Mouse (Mus musculus): ENCODE measurements around the gene Snai3. TPM values are rescaled to one million over a fixed set of nuclear protein-coding genes. Genes with fewer than 3 reads are reported as not detected.

Gene Snai3
- polyA plus RNA-seq, 1 experiment from 2014 or later, result not detected

DNA sequence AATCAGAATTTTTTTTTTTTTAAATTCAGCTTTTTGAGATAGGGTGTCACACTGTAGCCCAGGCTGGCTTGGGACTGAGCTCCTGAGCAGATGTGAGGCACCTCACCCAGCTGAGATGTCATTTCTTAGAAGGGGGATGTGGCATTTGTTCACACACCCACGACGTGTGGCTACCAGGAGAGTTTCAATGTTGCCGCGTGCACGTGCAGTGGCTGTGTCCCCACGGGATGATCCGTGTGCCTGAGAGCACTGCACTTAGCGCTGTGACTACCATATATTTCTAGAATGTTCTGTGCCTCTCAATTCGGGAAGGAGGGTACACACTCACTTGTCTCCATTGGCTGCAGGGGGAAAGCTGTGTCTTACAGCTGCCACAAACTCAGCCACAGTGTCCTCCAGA is 24.4 kb downstream of the Snai3 start:
- no peak overlapping the region for H3K9ac ChIP-seq
- H3K4me3 ChIP-seq, result no peak overlapping the region
- H3K27ac ChIP-seq, result no peak overlapping the region
- H3K4me1 ChIP-seq, result peaks cover 15% of the 10 kb centered on the region
- H3K4me2 ChIP-seq (replicated peaks), result no peak overlapping the region
- ATAC-seq (ENCODE audit: low FRiP score), result no peak
- H3K9me3 ChIP-seq (replicated peaks), result 0 out of 2 replicates have a peak, but pooled peaks cover 4% of the 10 kb centered on the region
- no peaks in the 10 kb centered on the region for H3K27me3 ChIP-seq
- H3K36me3 ChIP-seq, result peaks cover 61% of the 10 kb centered on the region
- 96% methylated on average over 9 of the region's 9 CpGs for WGBS

DNA sequence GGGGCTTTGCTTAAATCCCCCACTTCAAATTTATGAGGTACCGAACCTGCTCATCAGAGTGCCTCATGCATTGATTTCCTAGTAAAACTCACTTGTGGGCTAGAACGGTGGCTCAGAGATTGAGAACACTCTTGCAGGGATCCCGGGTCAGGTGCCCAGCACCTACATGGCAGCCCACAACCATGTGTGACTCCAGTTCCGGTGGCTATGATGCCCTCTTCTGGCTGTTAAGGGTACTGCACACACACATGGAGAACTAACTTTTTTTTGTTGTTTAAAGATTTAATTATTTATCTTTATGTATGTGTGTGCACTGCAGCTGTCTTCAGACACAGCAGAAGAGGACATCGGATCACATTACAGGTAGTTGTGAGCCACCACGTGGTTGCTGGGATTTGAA is 25.2 kb downstream of the Snai3 start:
- ATAC-seq (ENCODE audit: low FRiP score), result no peak
- 90% methylated on average over 6 of the region's 6 CpGs for WGBS
- no peak overlapping the region for H3K9ac ChIP-seq
- H3K4me3 ChIP-seq, result no peak overlapping the region
- peaks cover 61% of the 10 kb centered on the region for H3K36me3 ChIP-seq
- H3K4me1 ChIP-seq, result peaks cover 15% of the 10 kb centered on the region
- 0 out of 2 replicates have a peak, but pooled peaks cover 4% of the 10 kb centered on the region for H3K9me3 ChIP-seq (replicated peaks)
- no peak overlapping the region for H3K27ac ChIP-seq
- no peaks in the 10 kb centered on the region for H3K27me3 ChIP-seq
- no peak overlapping the region for H3K4me2 ChIP-seq (replicated peaks)

DNA sequence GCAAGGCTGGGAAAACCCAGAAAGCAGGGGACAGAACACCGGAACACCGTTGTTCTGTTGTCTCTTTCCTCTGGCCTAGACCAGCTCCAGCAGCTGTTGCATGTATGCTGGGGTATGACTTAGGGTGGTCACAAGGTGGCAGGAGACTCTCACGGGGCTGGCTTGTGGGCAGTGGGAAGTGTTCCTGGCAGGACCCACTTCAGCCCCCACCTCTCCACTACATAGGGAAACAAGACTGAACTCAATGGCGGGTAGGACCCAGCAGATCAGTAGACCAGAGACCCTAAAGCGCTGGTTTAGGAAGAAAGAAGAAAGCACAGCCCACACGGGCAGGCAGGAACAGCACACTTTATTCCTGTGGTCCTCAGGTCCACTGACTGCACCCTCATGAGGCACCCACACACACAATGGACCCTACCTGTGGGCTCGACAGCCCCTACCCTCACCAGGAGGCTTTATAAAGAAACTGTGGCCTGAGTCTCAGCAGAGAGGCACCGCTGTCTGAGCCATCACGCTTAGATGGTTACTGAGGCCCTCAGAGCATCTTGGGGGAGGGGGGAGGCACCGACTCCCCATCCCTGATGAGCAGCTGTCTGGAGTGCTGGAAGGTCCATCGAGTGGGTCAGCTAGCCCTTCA is 27.1 kb downstream of the Snai3 start:
- Histone ChIP-seq H3K27ac (no peak overlapping the region), H3K4me3 (no peak overlapping the region), H3K36me3 (peaks cover 47% of the 10 kb centered on the region), H3K27me3 (no peaks in the 10 kb centered on the region), H3K9ac (0 out of 2 replicates have a peak overlapping the region, but pooled peaks have one; percentile 14), H3K4me1 (peaks cover 15% of the 10 kb centered on the region), H3K4me2 (replicated peaks) (no peak overlapping the region), H3K9me3 (replicated peaks) (0 out of 2 replicates have a peak, but pooled peaks cover 4% of the 10 kb centered on the region)
- 0 out of 2 replicates have a peak, but pooled peaks have one; percentile 18 for ATAC-seq (ENCODE audit: low FRiP score)
- 67% methylated on average over 11 of the region's 11 CpGs for WGBS

DNA sequence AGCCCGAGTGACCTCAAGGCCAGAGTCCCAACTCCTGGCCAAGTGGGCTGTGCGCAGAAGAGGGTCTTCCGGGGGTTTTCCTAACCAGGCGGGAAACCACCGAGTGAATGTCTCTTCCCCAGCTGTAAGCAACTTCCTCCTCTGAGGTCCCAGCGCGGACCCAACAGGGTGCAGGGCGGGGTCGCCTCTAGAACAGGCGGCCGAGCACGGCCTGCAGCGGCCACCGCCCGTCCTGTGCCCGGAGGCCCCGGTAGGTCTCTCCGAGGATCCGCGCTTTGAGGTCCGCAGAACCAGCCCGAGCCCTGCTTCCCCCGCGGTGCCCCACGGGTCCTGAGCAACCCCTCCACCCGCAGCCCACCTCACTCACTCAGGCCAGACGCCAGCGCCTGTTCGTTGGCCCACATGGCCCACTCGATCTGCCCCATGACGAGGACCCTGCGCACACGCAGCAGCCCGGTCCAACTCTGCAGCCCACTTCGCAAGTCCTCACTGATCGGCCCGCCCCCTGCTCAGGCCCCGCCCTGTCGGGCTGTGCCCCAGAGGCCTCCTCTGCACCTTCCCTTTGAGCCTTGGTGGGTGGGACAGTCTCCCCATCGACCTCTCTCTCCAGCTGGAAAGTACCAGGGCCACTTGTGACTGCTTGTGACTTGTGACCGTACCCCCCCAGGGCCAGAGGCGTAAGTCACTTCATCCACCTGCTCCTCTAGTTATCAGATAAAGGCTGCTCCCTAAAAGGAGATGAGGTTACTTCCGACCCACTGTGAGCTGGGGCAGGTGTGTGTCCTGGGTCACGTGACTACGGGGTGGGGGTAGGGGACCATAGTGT is 27.9 kb downstream of the Snai3 start, which contains the start of gene Cyba:
TSS of gene Cyba (minus strand) at position 488 of the 826 bp plus-strand sequence.
- Histone ChIP-seq H3K27me3 (no peaks in the 10 kb centered on the region), H3K9ac (peak within 1 kb of the TSS; percentile 50), H3K36me3 (peaks cover 40% of the 10 kb centered on the region), H3K27ac (no peak within 1 kb of the TSS; the same call in 1 of the 2 replicates), H3K9me3 (replicated peaks) (0 out of 2 replicates have a peak, but pooled peaks cover 4% of the 10 kb centered on the region), H3K4me3 (peak within 1 kb of the TSS; percentile 39), H3K4me1 (peaks cover 15% of the 10 kb centered on the region), H3K4me2 (replicated peaks) (peak within 1 kb of the TSS; percentile 74)
- 6% methylated on average over 42 of the region's 45 CpGs for WGBS
- ATAC-seq (ENCODE audit: low FRiP score), result peak; percentile 69

DNA sequence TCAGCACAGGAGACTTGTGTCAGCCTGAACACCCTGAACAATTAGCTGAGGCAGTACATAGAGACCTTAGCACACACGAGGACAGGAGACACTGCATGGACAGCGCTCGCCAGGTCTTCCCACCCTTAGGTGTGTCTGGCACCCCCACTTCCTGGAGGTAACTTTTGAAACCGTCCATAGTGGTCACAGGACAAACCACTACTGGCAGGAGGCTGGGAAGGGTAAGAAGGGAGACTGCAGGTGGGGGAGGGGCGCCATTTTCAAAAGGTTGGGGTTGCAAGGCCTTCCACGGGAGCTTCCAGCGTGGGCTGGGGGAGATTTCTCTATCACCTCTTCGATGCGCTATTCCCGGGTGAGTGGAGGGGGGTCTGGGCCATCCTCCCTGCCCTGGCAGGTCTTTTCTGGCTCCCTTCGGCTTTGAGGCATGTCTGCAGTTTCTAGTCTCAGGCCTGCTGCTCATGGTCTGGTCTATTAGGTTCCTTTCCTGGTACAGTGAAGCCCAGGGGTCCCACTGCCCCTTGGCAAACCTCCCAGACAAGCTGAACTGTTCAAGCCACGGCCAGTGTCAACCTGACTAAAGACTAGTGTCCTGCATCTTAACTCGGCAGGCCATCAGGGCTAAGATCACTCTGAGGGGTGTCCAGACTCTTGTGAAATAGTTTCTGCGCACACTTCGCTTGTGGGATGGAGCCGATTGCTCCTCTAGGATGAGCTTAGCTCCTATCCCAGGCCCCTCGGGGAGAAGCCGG is 28.7 kb downstream of the Snai3 start:
- H3K36me3 ChIP-seq, result peaks cover 32% of the 10 kb centered on the region
- no peak for ATAC-seq (ENCODE audit: low FRiP score)
- no peak overlapping the region; the same call in 1 of the 2 replicates for H3K27ac ChIP-seq

DNA sequence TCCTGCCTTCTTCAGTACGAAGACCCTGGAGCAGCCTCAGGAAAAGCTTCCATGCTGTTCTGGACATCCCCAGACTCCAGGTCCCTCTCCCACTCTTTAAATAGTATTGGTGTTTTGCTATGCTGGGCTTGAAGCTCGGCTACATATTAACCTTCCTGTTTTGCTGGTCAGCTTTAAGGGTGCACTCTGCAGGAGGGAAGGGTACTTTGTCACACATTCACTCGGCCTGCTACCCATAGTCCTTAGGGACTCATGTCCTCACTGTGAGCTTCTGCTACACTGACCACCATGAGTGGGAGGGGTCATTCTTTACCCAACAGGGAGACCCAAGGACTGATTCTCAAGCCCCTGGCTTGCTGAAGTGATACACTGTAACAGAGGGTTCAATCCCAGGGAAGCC is 29.9 kb downstream of the Snai3 start:
- Histone ChIP-seq H3K36me3 (peaks cover 19% of the 10 kb centered on the region), H3K4me1 (peaks cover 15% of the 10 kb centered on the region), H3K9me3 (replicated peaks) (0 out of 2 replicates have a peak, but pooled peaks cover 4% of the 10 kb centered on the region), H3K9ac (no peak overlapping the region), H3K27ac (no peak overlapping the region), H3K4me3 (no peak overlapping the region), H3K4me2 (replicated peaks) (no peak overlapping the region), H3K27me3 (no peaks in the 10 kb centered on the region)
- 71% methylated on average over 3 of the region's 3 CpGs for WGBS
- no peak for ATAC-seq (ENCODE audit: low FRiP score)

More for the DNA sequence above, 28.7 kb downstream of the Snai3 start:
- peaks cover 15% of the 10 kb centered on the region for H3K4me1 ChIP-seq
- peak overlapping the region; percentile 50 for H3K9ac ChIP-seq
- H3K4me2 ChIP-seq (replicated peaks), result peak overlapping the region; percentile 74
- WGBS, result 34% methylated on average over 18 of the region's 18 CpGs
- H3K9me3 ChIP-seq (replicated peaks), result 0 out of 2 replicates have a peak, but pooled peaks cover 4% of the 10 kb centered on the region
- H3K4me3 ChIP-seq, result peak overlapping the region; percentile 39
- H3K27me3 ChIP-seq, result no peaks in the 10 kb centered on the region

DNA sequence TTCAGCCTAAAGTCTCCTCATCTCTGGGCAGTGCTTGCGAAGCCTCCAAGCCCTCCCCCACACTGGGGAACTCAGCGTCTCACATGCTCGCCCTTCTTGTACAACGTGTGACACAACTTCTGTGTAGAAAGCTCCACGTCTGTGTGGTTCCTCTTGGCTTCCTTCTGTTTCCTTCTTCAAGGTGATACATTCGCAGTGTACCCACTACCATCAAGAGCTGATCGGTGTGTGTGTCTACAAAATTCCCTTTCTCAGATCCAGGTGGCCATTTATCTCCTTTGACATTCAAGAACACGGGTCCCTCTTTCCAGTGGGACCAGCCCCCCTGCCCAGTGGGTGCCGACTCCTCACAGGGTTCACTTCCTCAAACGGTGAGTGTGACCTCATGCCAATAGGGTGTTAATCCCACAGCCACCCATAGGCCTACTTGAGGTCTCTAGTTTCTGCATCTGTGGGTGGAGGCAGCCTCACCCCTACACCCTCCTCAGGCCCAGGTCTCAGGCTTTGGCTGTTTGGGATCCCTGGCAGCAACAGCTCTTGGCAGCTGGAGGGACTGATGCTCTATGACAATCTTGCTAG is 30.4 kb downstream of the Snai3 start:
- Histone ChIP-seq H3K27ac (no peak overlapping the region), H3K4me3 (no peak overlapping the region), H3K27me3 (no peaks in the 10 kb centered on the region), H3K4me2 (replicated peaks) (no peak overlapping the region), H3K36me3 (peaks cover 15% of the 10 kb centered on the region), H3K4me1 (peaks cover 15% of the 10 kb centered on the region), H3K9me3 (replicated peaks) (no peaks in the 10 kb centered on the region), H3K9ac (no peak overlapping the region)
- no peak for ATAC-seq (ENCODE audit: low FRiP score)
- WGBS, result 82% methylated on average over 10 of the region's 10 CpGs

DNA sequence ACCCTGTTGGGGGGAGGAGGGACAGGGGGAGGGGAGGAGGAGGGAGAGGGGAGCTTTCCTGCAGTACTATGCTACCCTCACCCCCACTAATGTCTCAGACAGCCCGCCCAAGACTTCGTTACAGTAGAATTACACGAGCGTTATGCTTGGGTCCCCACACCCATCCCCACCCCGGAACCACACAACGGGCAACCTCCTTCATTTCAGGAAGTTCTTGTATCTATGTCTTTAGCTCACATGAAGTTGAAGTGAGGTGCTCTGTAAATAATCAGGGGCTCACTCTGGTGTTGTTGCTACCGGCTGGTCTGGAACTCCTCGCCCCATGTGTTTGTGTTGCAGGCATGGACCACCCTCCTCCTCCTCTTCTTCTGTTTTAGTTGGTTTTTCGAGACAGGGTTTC is 32.4 kb downstream of the Snai3 start:
- no peak overlapping the region for H3K4me2 ChIP-seq (replicated peaks)
- H3K36me3 ChIP-seq, result no peaks in the 10 kb centered on the region
- H3K4me1 ChIP-seq, result peaks cover 15% of the 10 kb centered on the region
- no peak overlapping the region for H3K4me3 ChIP-seq
- H3K27ac ChIP-seq, result no peak overlapping the region
- H3K9me3 ChIP-seq (replicated peaks), result no peaks in the 10 kb centered on the region
- ATAC-seq (ENCODE audit: low FRiP score), result no peak
- H3K27me3 ChIP-seq, result no peaks in the 10 kb centered on the region
- 91% methylated on average over 9 of the region's 9 CpGs for WGBS
- H3K9ac ChIP-seq, result no peak overlapping the region

DNA sequence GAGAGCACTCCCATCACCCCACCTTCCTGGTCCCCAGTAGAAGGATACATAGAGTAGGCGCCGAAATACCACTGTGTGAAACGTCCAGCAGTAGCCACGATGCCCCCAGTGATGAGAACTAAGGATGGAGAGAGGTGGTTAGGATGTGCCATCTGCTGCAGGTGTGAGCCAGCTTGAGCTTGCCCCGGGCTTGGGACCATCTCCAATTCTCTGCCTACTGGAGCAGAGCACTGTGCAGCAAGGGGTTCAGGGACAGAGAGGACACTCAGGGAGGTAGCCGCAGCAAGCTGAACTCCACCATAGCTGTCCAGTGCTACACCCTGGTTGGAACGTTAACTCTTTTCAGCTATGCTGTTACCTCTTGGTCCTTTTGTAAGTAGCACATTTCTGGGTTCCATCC is 32.9 kb downstream of the Snai3 start:
- 94% methylated on average over 7 of the region's 7 CpGs for WGBS
- no peaks in the 10 kb centered on the region for H3K27me3 ChIP-seq
- no peak for ATAC-seq (ENCODE audit: low FRiP score)
- no peak overlapping the region for H3K4me2 ChIP-seq (replicated peaks)
- H3K9ac ChIP-seq, result no peak overlapping the region
- H3K9me3 ChIP-seq (replicated peaks), result no peaks in the 10 kb centered on the region
- H3K4me1 ChIP-seq, result peaks cover 11% of the 10 kb centered on the region
- no peak overlapping the region for H3K4me3 ChIP-seq
- no peak overlapping the region for H3K27ac ChIP-seq
- H3K36me3 ChIP-seq, result no peaks in the 10 kb centered on the region

DNA sequence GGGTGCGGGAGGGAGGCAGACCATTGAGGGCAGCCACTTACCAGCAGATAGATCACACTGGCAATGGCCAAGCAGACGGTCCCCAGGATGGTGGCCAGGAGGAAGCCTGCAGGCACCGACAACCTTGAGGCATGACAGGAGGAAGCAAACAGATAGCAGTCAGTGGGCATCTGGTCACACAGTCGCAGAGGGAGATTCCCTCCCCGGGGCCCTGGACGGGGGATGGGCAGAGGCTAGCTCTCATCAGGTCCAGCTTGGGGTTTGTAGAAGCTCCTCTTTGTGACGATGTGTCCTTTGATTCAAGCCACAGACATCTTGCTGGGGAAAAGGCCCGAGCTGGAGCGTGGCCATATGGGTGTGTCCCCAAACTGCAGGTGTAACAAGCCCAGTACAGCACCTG is 34.4 kb downstream of the Snai3 start:
- Histone ChIP-seq H3K4me2 (replicated peaks) (no peak overlapping the region), H3K4me1 (no peaks in the 10 kb centered on the region), H3K27me3 (no peaks in the 10 kb centered on the region), H3K27ac (no peak overlapping the region), H3K9ac (no peak overlapping the region), H3K36me3 (no peaks in the 10 kb centered on the region), H3K4me3 (no peak overlapping the region), H3K9me3 (replicated peaks) (no peaks in the 10 kb centered on the region)
- WGBS, result 75% methylated on average over 9 of the region's 9 CpGs
- ATAC-seq (ENCODE audit: low FRiP score), result no peak

DNA sequence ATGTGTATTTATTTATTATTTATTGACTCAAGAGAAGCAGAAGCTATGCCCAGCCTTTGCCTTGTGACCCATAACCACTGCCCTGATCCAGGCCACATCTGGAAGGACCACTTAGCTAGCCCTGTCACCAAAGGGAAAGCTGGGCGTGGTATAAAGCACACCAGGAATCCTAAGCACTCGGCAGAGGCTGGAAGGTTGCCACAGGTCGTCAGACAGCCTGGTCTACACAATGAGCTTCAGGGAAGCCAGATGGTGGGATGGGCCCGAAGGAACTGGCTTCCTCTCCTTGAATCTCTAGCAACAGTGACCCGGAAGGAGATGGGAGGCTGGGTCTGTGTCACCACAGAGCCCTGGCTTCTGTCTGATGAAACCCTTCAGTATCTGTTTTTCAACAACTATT is 36.9 kb downstream of the Snai3 start:
- no peaks in the 10 kb centered on the region for H3K27me3 ChIP-seq
- 60% methylated on average over 5 of the region's 5 CpGs for WGBS
- no peak overlapping the region for H3K4me2 ChIP-seq (replicated peaks)
- H3K27ac ChIP-seq, result no peak overlapping the region
- no peak overlapping the region for H3K4me3 ChIP-seq
- ATAC-seq (ENCODE audit: low FRiP score), result no peak
- peaks cover 9% of the 10 kb centered on the region for H3K36me3 ChIP-seq
- H3K9me3 ChIP-seq (replicated peaks), result no peaks in the 10 kb centered on the region
- H3K4me1 ChIP-seq, result no peaks in the 10 kb centered on the region
- no peak overlapping the region for H3K9ac ChIP-seq

DNA sequence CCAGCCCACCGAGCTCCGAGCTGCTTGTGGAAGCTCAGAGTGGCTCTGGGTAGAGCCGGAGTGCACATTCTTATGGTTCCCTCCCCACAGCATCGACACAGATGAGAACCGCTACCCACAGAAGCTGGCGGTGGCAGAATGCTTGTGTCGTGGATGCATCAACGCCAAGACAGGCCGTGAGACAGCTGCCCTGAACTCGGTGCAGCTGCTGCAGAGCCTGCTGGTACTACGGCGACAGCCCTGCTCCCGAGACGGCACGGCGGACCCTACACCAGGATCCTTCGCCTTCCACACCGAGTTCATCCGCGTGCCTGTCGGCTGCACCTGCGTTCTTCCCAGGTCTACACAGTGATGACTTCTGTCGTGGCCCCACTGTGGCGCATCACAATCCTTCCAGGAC is 37.3 kb downstream of the Snai3 start:
- H3K27ac ChIP-seq, result no peak overlapping the region
- H3K4me3 ChIP-seq, result no peak overlapping the region
- WGBS, result 84% methylated on average over 24 of the region's 24 CpGs
- H3K36me3 ChIP-seq, result peaks cover 14% of the 10 kb centered on the region
- no peak overlapping the region for H3K4me2 ChIP-seq (replicated peaks)
- H3K27me3 ChIP-seq, result no peaks in the 10 kb centered on the region
- H3K4me1 ChIP-seq, result no peaks in the 10 kb centered on the region
- no peak overlapping the region for H3K9ac ChIP-seq
- H3K9me3 ChIP-seq (replicated peaks), result no peaks in the 10 kb centered on the region
- ATAC-seq (ENCODE audit: low FRiP score), result no peak
